Mouse (Mus musculus) bone marrow macrophage, adult 2 months (primary cell): ENCODE measurements at regions not wholly inside any gene's neighbourhood (a gene's known extent, or its start where the extent isn't known, plus 50 kb on each side); places are given as distances from the start of the nearest gene placed in this dataset.
"Not testable (repeated sequence)": the region's sequence is repeated elsewhere in the genome, so short reads cannot be mapped to it uniquely, and the experiment has no call there.

ENCODE experiments used
- CTCF ChIP-seq: IDR thresholded peaks from 2 replicates; pipeline ENCODE4 v1.5.1; 2012; ENCODE audit warnings: low read depth, mild to moderate bottlenecking, low read length, moderate library complexity
- POLR2A ChIP-seq: IDR thresholded peaks from 2 replicates; pipeline ENCODE4 v1.6.1; 2012; ENCODE audit warnings: mild to moderate bottlenecking, low read depth, low read length, borderline replicate concordance

- not testable (repeated sequence) for TF ChIP-seq POLR2A, CTCF
Measured at GRCm38 (mm10) chr12:115771176-115771575, 276.3 kb upstream of the Zfp386 start.
